Comparison of ENCODE assay signal across 15 mouse cellular contexts in the genomic region with DNA sequence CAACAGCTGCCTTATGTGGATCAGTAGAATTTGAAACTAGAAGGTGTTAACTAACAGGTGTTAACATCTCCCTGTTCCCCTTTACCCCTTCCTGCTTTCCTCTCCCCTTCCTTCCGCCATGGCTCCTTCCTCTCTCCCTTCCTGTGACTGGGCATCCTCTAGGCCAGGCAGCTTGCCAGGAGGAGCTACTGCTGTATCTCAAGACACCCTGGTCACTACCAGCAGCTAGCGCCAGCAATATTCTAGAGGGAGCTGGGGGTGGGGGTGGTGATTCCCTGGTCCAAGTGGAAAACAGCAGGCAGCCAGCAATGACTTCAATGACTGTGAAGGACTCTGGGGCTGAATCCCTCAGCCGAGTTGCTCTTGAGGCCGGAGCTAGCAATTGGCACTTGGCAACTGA. TPM values are rescaled to one million over a fixed set of nuclear protein-coding genes. Genes with fewer than 3 reads are reported as not detected.
A peak's percentile ranks its signal among the peaks of the same experiment; 100 is the strongest.
DNase-seq lines count a peak whose midpoint lies in the region; ATAC-seq and TF ChIP-seq lines count a peak whose summit lies in the region.
"Had no signal": no experiment of that assay in that cellular context is flagged by ENCODE, and none has a peak within 500 bp of the region (broad histone marks: within the 10 kb centered on the region; RNA-seq: fewer than 3 reads in every experiment).

No protein-coding gene starts in this region.

- H3K9me3 ChIP-seq in kidney, embryonic 16.5 days (ENCODE audit: low read length) = no peaks in the 10 kb centered on the region
- no peaks in the 10 kb centered on the region for H3K9me3 ChIP-seq in midbrain, postnatal 0 days (ENCODE audit: low read length)
- H3K9me3 ChIP-seq: forebrain, embryonic 15.5 days; midbrain, embryonic 12.5 days had no signal

- DNase-seq in adrenal gland, postnatal 36 days = peak; percentile 15 to 55
- DNase-seq in adrenal gland, adult 8-10 months = no peak
- peak; percentile 15 for DNase-seq in kidney, adult 2 months
- DNase-seq in 3T3-L1 (ENCODE audit: low read depth, low spot score) = peak; percentile 29
- peak; percentile 35 to 58 for DNase-seq in heart, postnatal 10 days
- no peak for DNase-seq in layer of hippocampus, adult 18-20 months (ENCODE audit: low spot score in 2 of 2)
- DNase-seq in midbrain, postnatal 0 days (ENCODE audit: low spot score) = no peak
- DNase-seq: B cell, adult 2 months; cerebellum, adult 11 months; retina, postnatal 1 day had no signal

- no peak overlapping the region for H3K27ac ChIP-seq in kidney, adult 2 months (ENCODE audit: insufficient read depth, low read depth, low read length)
- H3K27ac ChIP-seq in kidney, embryonic 16.5 days (ENCODE audit: low read length) = no peak overlapping the region
- H3K27ac ChIP-seq in midbrain, postnatal 0 days (ENCODE audit: low read depth, low read length) = no peak overlapping the region
- H3K27ac ChIP-seq: forebrain, embryonic 15.5 days; midbrain, embryonic 12.5 days had no signal

- no peaks in the 10 kb centered on the region for H3K36me3 ChIP-seq in kidney, adult 2 months (ENCODE audit: control insufficient read depth, insufficient read depth, low read length)
- H3K36me3 ChIP-seq in kidney, embryonic 16.5 days (ENCODE audit: insufficient read depth, low read length) = no peaks in the 10 kb centered on the region
- H3K36me3 ChIP-seq in midbrain, postnatal 0 days (ENCODE audit: insufficient read depth, low read length) = no peaks in the 10 kb centered on the region
- H3K36me3 ChIP-seq: forebrain, embryonic 15.5 days; midbrain, embryonic 12.5 days had no signal

- no peak for ATAC-seq in kidney, embryonic 16.5 days (ENCODE audit: low FRiP score, low TSS enrichment)
- ATAC-seq in midbrain, postnatal 0 days (ENCODE audit: low FRiP score) = no peak
- ATAC-seq: forebrain, embryonic 15.5 days; hindbrain, embryonic 16.5 days had no signal

- WGBS in kidney, adult 2 months = 78% methylated on average over 4 of the region's 4 CpGs
- WGBS in kidney, embryonic 16.5 days = 74% methylated on average over 4 of the region's 4 CpGs
- WGBS in midbrain, postnatal 0 days = 88% methylated on average over 4 of the region's 4 CpGs

- no peaks in the 10 kb centered on the region for H3K4me1 ChIP-seq in kidney, adult 2 months (ENCODE audit: control insufficient read depth, insufficient read depth, low read length)
- no peaks in the 10 kb centered on the region; the same call in 1 of the 2 replicates for H3K4me1 ChIP-seq in kidney, embryonic 16.5 days (ENCODE audit: insufficient read depth, low read length)
- 0 out of 2 replicates have a peak, but pooled peaks cover 2% of the 10 kb centered on the region for H3K4me1 ChIP-seq in midbrain, postnatal 0 days (ENCODE audit: insufficient read depth, low read length)
- H3K4me1 ChIP-seq: forebrain, embryonic 15.5 days; midbrain, embryonic 12.5 days had no signal

- H3K4me2 ChIP-seq in kidney, embryonic 16.5 days (replicated peaks; ENCODE audit: low read depth, low read length) = no peak overlapping the region
- no peak overlapping the region for H3K4me2 ChIP-seq in midbrain, postnatal 0 days (ENCODE audit: low read depth, low read length, poor library complexity, severe bottlenecking)
- H3K4me2 ChIP-seq: forebrain, embryonic 15.5 days; midbrain, embryonic 12.5 days had no signal

- no peak overlapping the region for H3K9ac ChIP-seq in kidney, embryonic 16.5 days (replicated peaks; ENCODE audit: low read length)
- no peak overlapping the region for H3K9ac ChIP-seq in midbrain, postnatal 0 days (replicated peaks; ENCODE audit: low read length, poor library complexity, severe bottlenecking)
- H3K9ac ChIP-seq: forebrain, embryonic 15.5 days; midbrain, embryonic 12.5 days had no signal

- intact Hi-C loops in heart, postnatal 10 days (cut with DNase I) = no loop called here

- no peaks in the 10 kb centered on the region for H3K27me3 ChIP-seq in kidney, adult 2 months (replicated peaks; ENCODE audit: control insufficient read depth, insufficient read depth, low read length)
- H3K27me3 ChIP-seq in kidney, embryonic 16.5 days (ENCODE audit: insufficient read depth, low read length) = no peaks in the 10 kb centered on the region
- H3K27me3 ChIP-seq in midbrain, postnatal 0 days (ENCODE audit: insufficient read depth, low read length) = no peaks in the 10 kb centered on the region
- H3K27me3 ChIP-seq: forebrain, embryonic 15.5 days; midbrain, embryonic 12.5 days had no signal

- no peak for TF ChIP-seq CTCF in kidney, adult 2 months (conservative IDR thresholded peaks at IDR 0.05; ENCODE audit: insufficient read depth, insufficient read length, low read depth, low read length)
- TF ChIP-seq CTCF in midbrain, postnatal 0 days (IDR thresholded peaks at IDR 0.05) = no peak

- no peak for TF ChIP-seq POLR2A in kidney, adult 2 months (IDR thresholded peaks at IDR 0.05; ENCODE audit: low read depth, low read length)

- H3K4me3 ChIP-seq in kidney, adult 2 months (ENCODE audit: insufficient read depth, low read depth, low read length) = no peak overlapping the region
- H3K4me3 ChIP-seq in kidney, embryonic 16.5 days (ENCODE audit: low read length) = no peak overlapping the region
- H3K4me3 ChIP-seq in midbrain, postnatal 0 days (ENCODE audit: low read depth, low read length) = no peak overlapping the region
- H3K4me3 ChIP-seq: forebrain, embryonic 15.5 days; midbrain, embryonic 12.5 days had no signal

RNA-seq across cellular contexts. Expression of gene Nkd2, which starts 38.2 kb away (rescaled TPM):
- 1 to 10 TPM; 1.3 to 1.9 TPM for total RNA-seq in adrenal gland, postnatal 36 days (2021)
- total RNA-seq in adrenal gland, adult 8-10 months (2022) = 1 to 10 TPM; 2.5 to 3.7 (median 2.7) TPM
- polyA plus RNA-seq in kidney, adult 2 months (2012; rRNA removed) = 1.2 and 1.3 TPM in 2 replicates
- polyA plus RNA-seq in kidney, embryonic 16.5 days (2015; fragmentation: Nextera tagmentation; extraction: Ambion mirVana) = 7.8 and 8.2 TPM in 2 replicates
- 1 to 10 TPM; 3.0 to 3.4 TPM for total RNA-seq in heart, postnatal 10 days (2021)
- total RNA-seq in layer of hippocampus, adult 18-20 months (2021) = 1 to 10 TPM; 7.4 to 8.5 TPM
- total RNA-seq in midbrain, postnatal 0 days (2014; rRNA removed) = 31.5 and 32.6 TPM in 2 replicates
- polyA plus RNA-seq in midbrain, postnatal 0 days (2015; fragmentation: Nextera tagmentation; extraction: Ambion mirVana) = 18.8 and 20.1 TPM in 2 replicates
- total RNA-seq: MEL had no signal

RNA-seq across cellular contexts. Expression of gene Trip13, which starts 51.9 kb away (rescaled TPM):
- 1 to 10 TPM; 1.7 to 1.9 TPM for total RNA-seq in adrenal gland, postnatal 36 days (2021)
- 1 to 10 TPM in 3 of 4 experiments, under 1 TPM in 1; 0.87 to 1.6 (median 1.2) TPM for total RNA-seq in adrenal gland, adult 8-10 months (2022)
- polyA plus RNA-seq in kidney, adult 2 months (2012; rRNA removed) = 0.22 and 0.25 TPM in 2 replicates
- polyA plus RNA-seq in kidney, embryonic 16.5 days (2015; fragmentation: Nextera tagmentation; extraction: Ambion mirVana) = 42.9 and 45.9 TPM in 2 replicates
- 1 to 10 TPM; 3.0 to 4.0 TPM for total RNA-seq in heart, postnatal 10 days (2021)
- under 1 TPM; 0.48 to 0.87 TPM for total RNA-seq in layer of hippocampus, adult 18-20 months (2021)
- 2.5 and 5.5 TPM in 2 replicates for total RNA-seq in midbrain, postnatal 0 days (2014; rRNA removed)
- 8.2 and 9.5 TPM in 2 replicates for polyA plus RNA-seq in midbrain, postnatal 0 days (2015; fragmentation: Nextera tagmentation; extraction: Ambion mirVana)

RNA-seq across cellular contexts. Expression of gene Brd9, which starts 52.0 kb away (rescaled TPM):
- 10 to 100 TPM; 30.9 to 31.7 TPM for total RNA-seq in adrenal gland, postnatal 36 days (2021)
- 10 to 100 TPM; 29.7 to 53.5 (median 41.0) TPM for total RNA-seq in adrenal gland, adult 8-10 months (2022)
- 18.0 and 20.2 TPM in 2 replicates for polyA plus RNA-seq in kidney, adult 2 months (2012; rRNA removed)
- 48.4 and 51.0 TPM in 2 replicates for polyA plus RNA-seq in kidney, embryonic 16.5 days (2015; fragmentation: Nextera tagmentation; extraction: Ambion mirVana)
- total RNA-seq in heart, postnatal 10 days (2021) = 10 to 100 TPM; 30.9 to 32.1 TPM
- 100 to 1,000 TPM in 1 of 2 experiments, 10 to 100 TPM in 1; 99.3 to 106 TPM for total RNA-seq in layer of hippocampus, adult 18-20 months (2021)
- 84.1 and 111 TPM in 2 replicates for total RNA-seq in midbrain, postnatal 0 days (2014; rRNA removed)
- polyA plus RNA-seq in midbrain, postnatal 0 days (2015; fragmentation: Nextera tagmentation; extraction: Ambion mirVana) = 86.1 and 90.5 TPM in 2 replicates

Comparison
In these comparisons a context has a peak if more than half of its experiments do, and no peak if none do; other contexts are left out.
1. DNase-seq: peak in adrenal gland, postnatal 36 days (2 of 2), kidney, adult 2 months (single experiment), 3T3-L1 (single experiment) and heart, postnatal 10 days (2 of 2); none in adrenal gland, adult 8-10 months (single experiment), layer of hippocampus, adult 18-20 months (0 of 2) and midbrain, postnatal 0 days (single experiment).